Mouse (Mus musculus): ENCODE data around the gene Angptl6. TPM values are rescaled to one million over a fixed set of nuclear protein-coding genes. Genes with fewer than 3 reads are reported as not detected.

Angptl6 gene
- 3.6 and 4.0 TPM in 2 replicates for polyA plus RNA-seq (2012; rRNA removed)

GRCm38 (mm10) chr9:20879097-20879792 lies at the start of gene Angptl6:
Angptl6 (minus strand) TSS chr9:20879727.
- H3K4me1 ChIP-seq (ENCODE audit: control insufficient read depth, insufficient read depth, low read length) = no peaks in the 10 kb centered on the region
- WGBS = 89% methylated on average over 13 of the region's 13 CpGs

GRCm38 (mm10) chr9:20923258-20923657 lies 43.7 kb upstream of the Angptl6 start:
- no peak for TF ChIP-seq POLR2A (IDR thresholded peaks at IDR 0.05; ENCODE audit: low read depth, low read length)
- no peak for TF ChIP-seq CTCF (conservative IDR thresholded peaks at IDR 0.05; ENCODE audit: insufficient read depth, insufficient read length, low read depth, low read length)
- H3K27me3 ChIP-seq (replicated peaks; ENCODE audit: control insufficient read depth, insufficient read depth, low read length) = no peaks in the 10 kb centered on the region
- WGBS = 90% methylated on average over 3 of the region's 3 CpGs

More at GRCm38 (mm10) chr9:20879097-20879792, at the start of gene Angptl6:
- DNase-seq = no peak
- TF ChIP-seq POLR2A (IDR thresholded peaks at IDR 0.05; ENCODE audit: low read depth, low read length) (no peak), CTCF (conservative IDR thresholded peaks at IDR 0.05; ENCODE audit: insufficient read depth, insufficient read length, low read depth, low read length) (no peak)
- Histone ChIP-seq H3K36me3 (ENCODE audit: control insufficient read depth, insufficient read depth, low read length) (no peaks in the 10 kb centered on the region), H3K27ac (ENCODE audit: insufficient read depth, low read depth, low read length) (peak within 1 kb of the TSS; percentile 87), H3K27me3 (replicated peaks; ENCODE audit: control insufficient read depth, insufficient read depth, low read length) (no peaks in the 10 kb centered on the region), H3K4me3 (ENCODE audit: insufficient read depth, low read depth, low read length) (peak within 1 kb of the TSS; percentile 58)

DNA sequence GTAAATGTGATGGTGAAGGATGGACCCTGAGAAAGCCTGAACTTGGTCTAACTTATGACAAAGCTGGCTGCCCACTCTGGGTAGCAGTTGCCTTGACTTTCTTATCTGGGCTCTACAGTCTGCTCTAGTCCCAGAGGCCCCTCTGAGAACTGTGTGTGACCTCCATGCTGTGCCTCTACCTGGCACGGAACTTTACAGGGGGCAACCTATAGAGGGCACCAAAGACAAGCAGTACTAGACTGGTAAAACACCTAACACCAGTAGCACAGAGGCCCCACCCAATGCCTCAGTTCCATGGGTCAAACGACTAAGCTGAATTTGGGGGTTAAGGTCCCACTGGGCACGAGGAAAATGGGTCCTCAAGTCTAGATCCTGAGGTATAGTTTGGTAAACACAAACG lies 36.6 kb upstream of the Angptl6 start:
- TF ChIP-seq POLR2A (IDR thresholded peaks at IDR 0.05; ENCODE audit: low read depth, low read length) (no peak), CTCF (conservative IDR thresholded peaks at IDR 0.05; ENCODE audit: insufficient read depth, insufficient read length, low read depth, low read length) (peak; percentile 62)
- Histone ChIP-seq H3K36me3 (ENCODE audit: control insufficient read depth, insufficient read depth, low read length) (no peaks in the 10 kb centered on the region), H3K27me3 (replicated peaks; ENCODE audit: control insufficient read depth, insufficient read depth, low read length) (no peaks in the 10 kb centered on the region), H3K27ac (ENCODE audit: insufficient read depth, low read depth, low read length) (no peak overlapping the region), H3K4me1 (ENCODE audit: control insufficient read depth, insufficient read depth, low read length) (no peaks in the 10 kb centered on the region), H3K4me3 (ENCODE audit: insufficient read depth, low read depth, low read length) (no peak overlapping the region)
- DNase-seq = peak; percentile 63
- WGBS = 64% methylated on average over 4 of the region's 4 CpGs

More at GRCm38 (mm10) chr9:20923258-20923657, 43.7 kb upstream of the Angptl6 start:
- no peaks in the 10 kb centered on the region for H3K4me1 ChIP-seq (ENCODE audit: control insufficient read depth, insufficient read depth, low read length)
- H3K4me3 ChIP-seq (ENCODE audit: insufficient read depth, low read depth, low read length) = no peak overlapping the region
- no peak overlapping the region for H3K27ac ChIP-seq (ENCODE audit: insufficient read depth, low read depth, low read length)
- no peaks in the 10 kb centered on the region for H3K36me3 ChIP-seq (ENCODE audit: control insufficient read depth, insufficient read depth, low read length)
- no peak for DNase-seq

- H3K4me3 ChIP-seq (ENCODE audit: insufficient read depth, low read depth, low read length) = no peak overlapping the region
- no peak for DNase-seq
- 92% methylated on average over 9 of the region's 9 CpGs for WGBS
- no peaks in the 10 kb centered on the region for H3K27me3 ChIP-seq (replicated peaks; ENCODE audit: control insufficient read depth, insufficient read depth, low read length)
- no peaks in the 10 kb centered on the region for H3K4me1 ChIP-seq (ENCODE audit: control insufficient read depth, insufficient read depth, low read length)
- no peak overlapping the region for H3K27ac ChIP-seq (ENCODE audit: insufficient read depth, low read depth, low read length)
- H3K36me3 ChIP-seq (ENCODE audit: control insufficient read depth, insufficient read depth, low read length) = no peaks in the 10 kb centered on the region
- no peak for TF ChIP-seq POLR2A (IDR thresholded peaks at IDR 0.05; ENCODE audit: low read depth, low read length)
- TF ChIP-seq CTCF (conservative IDR thresholded peaks at IDR 0.05; ENCODE audit: insufficient read depth, insufficient read length, low read depth, low read length) = no peak
Measured at GRCm38 (mm10) chr9:20909948-20910347, 30.4 kb upstream of the Angptl6 start.

DNA sequence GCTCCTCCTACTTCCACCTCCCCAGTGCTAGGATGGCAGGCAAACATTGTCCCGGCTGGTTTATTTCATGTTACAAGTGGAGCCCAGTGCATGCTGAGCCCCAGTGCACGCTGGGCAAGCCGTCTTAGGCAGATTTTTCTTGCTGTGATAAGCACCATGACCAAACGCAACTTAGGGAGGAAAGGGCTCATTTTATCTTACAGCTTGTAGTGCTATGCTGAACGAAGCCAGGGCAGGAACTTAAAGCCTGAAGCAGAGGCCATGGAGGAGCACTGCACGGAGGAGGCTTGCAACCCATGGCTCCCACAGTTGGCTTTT lies 22.6 kb upstream of the Angptl6 start:
- DNase-seq = no peak
- Histone ChIP-seq H3K36me3 (ENCODE audit: control insufficient read depth, insufficient read depth, low read length) (no peaks in the 10 kb centered on the region), H3K27me3 (replicated peaks; ENCODE audit: control insufficient read depth, insufficient read depth, low read length) (no peaks in the 10 kb centered on the region), H3K4me1 (ENCODE audit: control insufficient read depth, insufficient read depth, low read length) (peaks cover 5% of the 10 kb centered on the region; the same call in 1 of the 2 replicates), H3K27ac (ENCODE audit: insufficient read depth, low read depth, low read length) (no peak overlapping the region), H3K4me3 (ENCODE audit: insufficient read depth, low read depth, low read length) (no peak overlapping the region)
- TF ChIP-seq CTCF (conservative IDR thresholded peaks at IDR 0.05; ENCODE audit: insufficient read depth, insufficient read length, low read depth, low read length) = no peak
- TF ChIP-seq POLR2A (IDR thresholded peaks at IDR 0.05; ENCODE audit: low read depth, low read length) = no peak
- WGBS = 37% methylated on average over 6 of the region's 6 CpGs

GRCm38 (mm10) chr9:20901466-20902173 lies 22.1 kb upstream of the Angptl6 start:
- Histone ChIP-seq H3K27me3 (replicated peaks; ENCODE audit: control insufficient read depth, insufficient read depth, low read length) (no peaks in the 10 kb centered on the region), H3K4me1 (ENCODE audit: control insufficient read depth, insufficient read depth, low read length) (peaks cover 6% of the 10 kb centered on the region; the same call in 1 of the 2 replicates), H3K36me3 (ENCODE audit: control insufficient read depth, insufficient read depth, low read length) (no peaks in the 10 kb centered on the region), H3K27ac (ENCODE audit: insufficient read depth, low read depth, low read length) (no peak overlapping the region), H3K4me3 (ENCODE audit: insufficient read depth, low read depth, low read length) (no peak overlapping the region)
- peak; percentile 73 for DNase-seq
- TF ChIP-seq CTCF (conservative IDR thresholded peaks at IDR 0.05; ENCODE audit: insufficient read depth, insufficient read length, low read depth, low read length) (peak; percentile 73), POLR2A (IDR thresholded peaks at IDR 0.05; ENCODE audit: low read depth, low read length) (no peak)
- 13% methylated on average over 13 of the region's 13 CpGs for WGBS

- peak; percentile 89 for DNase-seq
- H3K4me1 ChIP-seq (ENCODE audit: control insufficient read depth, insufficient read depth, low read length) = peaks cover 6% of the 10 kb centered on the region; the same call in 1 of the 2 replicates
- WGBS = 3% methylated on average over 34 of the region's 34 CpGs
- TF ChIP-seq CTCF (conservative IDR thresholded peaks at IDR 0.05; ENCODE audit: insufficient read depth, insufficient read length, low read depth, low read length) = peak; percentile 88
- peak; percentile 43 for TF ChIP-seq POLR2A (IDR thresholded peaks at IDR 0.05; ENCODE audit: low read depth, low read length)
- no peaks in the 10 kb centered on the region; the same call in 1 of the 2 replicates for H3K36me3 ChIP-seq (ENCODE audit: control insufficient read depth, insufficient read depth, low read length)
- H3K27ac ChIP-seq (ENCODE audit: insufficient read depth, low read depth, low read length) = no peak within 1 kb of the TSS
- H3K4me3 ChIP-seq (ENCODE audit: insufficient read depth, low read depth, low read length) = peak within 1 kb of the TSS; percentile 96
- no peaks in the 10 kb centered on the region for H3K27me3 ChIP-seq (replicated peaks; ENCODE audit: control insufficient read depth, insufficient read depth, low read length)
Measured at GRCm38 (mm10) chr9:20898511-20899073, 19.1 kb upstream of the Angptl6 start, which contains the start of gene Eif3g. Eif3g (minus strand) TSS chr9:20898623.

All from kidney, adult 2 months (tissue).